Mouse (Mus musculus): ENCODE results near the gene Cenpe.

DNA sequence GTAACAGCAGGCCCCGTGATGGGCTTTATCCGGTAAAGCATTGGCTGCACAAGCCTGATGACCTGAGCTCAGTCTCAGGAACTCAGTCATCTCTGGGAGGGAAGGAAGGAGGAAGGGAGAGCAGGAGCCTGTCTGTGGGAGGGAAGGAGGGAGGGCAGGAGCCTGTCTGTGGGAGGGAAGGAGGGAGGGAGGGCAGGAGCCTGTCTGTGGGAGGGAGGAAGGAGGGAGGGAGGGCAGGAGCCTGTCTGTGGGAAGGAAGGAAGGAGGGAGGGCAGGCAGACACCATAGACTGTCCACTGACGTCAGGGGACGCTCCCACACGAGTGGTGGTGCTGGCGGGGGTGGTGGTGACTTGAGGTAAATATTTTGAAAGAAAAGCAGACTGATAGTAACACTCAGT, 36.8 kb downstream of the Cenpe start:
- TF ChIP-seq CTCF (IDR thresholded peaks at IDR 0.05; ENCODE audit: low read depth) (no peak), EP300 (IDR thresholded peaks at IDR 0.05; ENCODE audit: low read depth) (no peak)
